Mouse (Mus musculus): ENCODE results near the gene Lrrc58.
A peak's percentile ranks its signal among the peaks of the same experiment; 100 is the strongest.

Lrrc58 gene

DNA sequence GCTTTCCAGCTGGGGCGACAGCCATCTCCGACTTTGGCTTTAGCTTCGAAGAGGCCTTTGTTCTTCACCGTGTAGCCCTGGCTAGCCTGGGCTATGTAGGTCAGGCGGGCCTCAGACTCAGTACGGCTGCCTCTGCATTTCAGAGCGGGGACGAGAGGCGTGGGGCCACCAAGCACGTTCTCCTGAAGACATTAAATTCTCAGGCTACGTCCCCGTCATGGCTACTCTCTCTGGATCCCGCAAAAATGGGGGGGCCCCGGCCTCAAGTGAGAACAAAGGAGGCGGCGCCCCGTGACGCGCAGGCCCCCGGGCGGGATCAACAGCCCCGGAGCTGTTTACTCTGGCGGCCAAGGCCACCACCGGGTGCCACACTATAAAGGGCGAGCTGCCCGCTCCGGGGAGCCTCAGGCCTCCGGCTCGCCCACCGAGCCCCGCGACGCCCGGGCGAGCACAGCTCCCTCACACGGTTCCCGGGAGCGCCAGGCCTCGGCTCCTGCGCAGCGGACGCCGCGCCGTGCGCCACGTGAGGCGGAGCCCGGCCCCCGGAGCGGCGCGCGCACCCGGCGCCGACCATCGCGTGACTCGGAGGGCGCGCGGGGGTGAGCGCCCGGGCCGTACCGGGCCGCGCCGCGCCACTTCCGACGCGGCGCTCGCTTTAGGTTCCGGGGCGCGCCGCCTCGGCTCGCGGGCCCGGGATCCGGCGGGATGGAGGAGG is at the start of gene Lrrc58:
Gene Lrrc58 (plus strand): TSS at position 599 of the 715 bp plus-strand sequence.
- peak; percentile 76 for DNase-seq (ENCODE audit: low spot score in 2 of 2)

GRCm38 (mm10) chr16:37823949-37824348 is 44.2 kb upstream of the Lrrc58 start:
- no peak for DNase-seq (ENCODE audit: low spot score in 2 of 2)

- DNase-seq (ENCODE audit: low spot score in 2 of 2): no peak
Measured at GRCm38 (mm10) chr16:37824778-37825505, 43.2 kb upstream of the Lrrc58 start.

GRCm38 (mm10) chr16:37826286-37826685 is 41.9 kb upstream of the Lrrc58 start:
- no peak for DNase-seq (ENCODE audit: low spot score in 2 of 2)

- DNase-seq (ENCODE audit: low spot score in 2 of 2): no peak
Measured at GRCm38 (mm10) chr16:37831041-37831440, 37.1 kb upstream of the Lrrc58 start.

- no peak for DNase-seq (ENCODE audit: low spot score in 2 of 2)
Measured at GRCm38 (mm10) chr16:37837571-37837970, 30.6 kb upstream of the Lrrc58 start.

GRCm38 (mm10) chr16:37842439-37842838 is 25.8 kb upstream of the Lrrc58 start:
- no peak for DNase-seq (ENCODE audit: low spot score in 2 of 2)

- DNase-seq (ENCODE audit: low spot score in 2 of 2): no peak
Measured at GRCm38 (mm10) chr16:37843740-37844139, 24.4 kb upstream of the Lrrc58 start.

GRCm38 (mm10) chr16:37845202-37845925 is 22.8 kb upstream of the Lrrc58 start:
- DNase-seq (ENCODE audit: low spot score in 2 of 2): no peak

GRCm38 (mm10) chr16:37847081-37847480 is 21.1 kb upstream of the Lrrc58 start:
- no peak for DNase-seq (ENCODE audit: low spot score in 2 of 2)

- no peak for DNase-seq (ENCODE audit: low spot score in 2 of 2)
Measured at GRCm38 (mm10) chr16:37851366-37851765, 16.8 kb upstream of the Lrrc58 start.

- no peak for DNase-seq (ENCODE audit: low spot score in 2 of 2)
Measured at GRCm38 (mm10) chr16:37853279-37853678, 14.9 kb upstream of the Lrrc58 start.

DNA sequence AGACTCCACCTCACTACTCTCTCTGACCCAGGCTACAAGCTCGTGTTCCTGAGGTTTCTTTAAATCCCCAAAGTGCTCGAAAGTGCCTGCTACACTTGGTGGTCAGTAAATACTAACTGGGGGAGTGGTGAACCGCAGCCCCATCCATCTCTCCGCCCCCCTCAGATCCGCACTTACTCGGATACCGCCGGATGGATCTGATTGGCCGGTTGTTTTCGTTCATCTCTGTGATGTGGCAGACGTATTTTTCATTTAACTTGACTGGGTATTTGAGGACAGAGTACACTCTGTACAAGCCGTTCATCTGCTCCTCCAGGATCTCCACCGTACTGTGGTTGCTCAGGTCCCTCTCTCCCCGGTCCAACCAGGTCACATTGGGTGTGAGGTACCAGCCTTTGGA is 14.1 kb upstream of the Lrrc58 start:
- DNase-seq (ENCODE audit: low spot score in 2 of 2): no peak

- DNase-seq (ENCODE audit: low spot score in 2 of 2): no peak
Measured at GRCm38 (mm10) chr16:37854593-37854992, 13.6 kb upstream of the Lrrc58 start.

DNA sequence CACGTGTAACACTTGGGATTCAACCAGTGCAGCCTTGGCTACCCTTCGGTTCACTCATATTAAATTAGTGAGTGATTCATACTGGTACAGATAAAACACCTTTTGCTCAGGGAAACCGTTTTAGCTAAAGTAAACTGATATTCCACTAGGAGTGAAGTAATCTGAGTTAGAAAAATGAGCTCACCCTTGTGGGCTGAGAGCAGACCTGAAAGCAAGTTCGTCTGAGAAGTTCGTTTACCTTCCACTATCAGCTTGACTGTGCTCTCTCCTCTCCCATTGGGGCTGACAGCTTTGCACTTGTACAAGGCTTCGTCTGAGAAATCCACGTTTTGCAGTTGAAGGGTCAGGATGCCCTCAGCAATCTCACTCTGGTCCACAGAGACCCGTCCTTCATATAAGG is 12.6 kb upstream of the Lrrc58 start:
- no peak for DNase-seq (ENCODE audit: low spot score in 2 of 2)

DNA sequence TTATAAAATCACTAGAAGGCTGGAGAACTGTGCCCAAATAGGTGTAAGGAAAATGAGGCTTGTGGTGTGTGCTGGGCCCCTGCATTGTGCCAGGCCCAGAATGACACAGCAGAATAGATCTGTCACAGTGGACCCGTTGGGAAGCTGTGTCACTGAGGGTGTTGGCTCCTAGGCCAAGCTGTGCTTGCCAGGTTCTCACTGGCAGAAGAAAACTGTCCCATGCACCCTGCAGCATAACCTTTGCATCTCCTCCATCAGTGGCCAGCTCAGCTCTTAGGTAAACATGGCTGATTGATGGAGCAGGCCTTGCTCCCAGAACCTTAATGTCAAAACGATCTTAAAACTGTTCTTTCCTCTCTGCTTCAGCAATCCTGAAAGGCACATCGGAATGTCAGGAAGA is 11.9 kb upstream of the Lrrc58 start:
- no peak for DNase-seq (ENCODE audit: low spot score in 2 of 2)

DNA sequence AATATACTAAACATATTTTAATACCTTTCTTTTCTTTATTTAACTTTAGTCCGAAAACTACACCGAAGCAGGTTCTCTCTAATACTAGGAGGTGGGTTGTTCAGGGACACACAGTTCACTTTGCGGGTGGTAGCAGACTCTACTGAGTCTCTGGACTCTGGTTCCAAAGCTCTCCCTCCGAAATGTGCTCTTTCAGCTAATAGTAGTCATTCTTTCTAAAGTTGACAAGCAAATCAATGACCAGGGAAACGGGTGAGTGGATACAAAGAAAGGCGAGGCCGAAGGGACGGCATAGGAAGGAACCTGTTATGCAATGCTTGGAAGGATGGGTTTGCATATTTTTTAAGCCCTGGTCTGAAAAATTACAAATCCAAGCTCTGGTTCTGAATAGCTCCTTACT is 10.7 kb upstream of the Lrrc58 start:
- DNase-seq (ENCODE audit: low spot score in 2 of 2): no peak

GRCm38 (mm10) chr16:37860213-37860612 is 8.0 kb upstream of the Lrrc58 start:
- no peak for DNase-seq (ENCODE audit: low spot score in 2 of 2)

GRCm38 (mm10) chr16:37861029-37861428 is 7.2 kb upstream of the Lrrc58 start, which contains the start of gene Gm36028:
TSS of gene Gm36028 (minus strand) at chr16:37861146.
- no peak for DNase-seq (ENCODE audit: low spot score in 2 of 2)

DNA sequence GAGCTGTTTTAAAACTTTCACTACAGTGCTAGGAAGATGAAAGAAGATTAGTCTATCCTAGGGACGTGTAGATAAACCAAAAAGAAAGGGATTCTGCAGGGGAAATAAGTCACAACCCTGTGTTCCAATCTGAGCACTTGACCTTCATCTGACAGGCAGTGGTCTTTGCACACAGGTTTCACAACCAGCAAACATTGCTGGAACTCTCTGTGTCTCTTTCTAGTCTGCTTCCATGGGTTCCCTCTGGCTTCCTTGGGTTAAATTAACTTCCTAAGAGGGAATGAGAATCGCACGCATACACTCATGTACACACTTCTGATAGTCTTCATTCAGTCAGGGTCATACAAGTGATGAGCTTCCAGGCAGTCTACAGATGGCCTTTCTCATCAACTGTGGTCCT is 4.3 kb upstream of the Lrrc58 start:
- no peak for DNase-seq (ENCODE audit: low spot score in 2 of 2)

GRCm38 (mm10) chr16:37865841-37866240 is 2.3 kb upstream of the Lrrc58 start:
- no peak for DNase-seq (ENCODE audit: low spot score in 2 of 2)
